Mouse (Mus musculus): ENCODE data around the gene Samd5.
A peak's percentile ranks its signal among the peaks of the same experiment; 100 is the strongest.

The Samd5 gene

GRCm38 (mm10) chr10:9650050-9650825, 24.8 kb downstream of the Samd5 start:
- peak in 1 of 2 experiments; percentile 49 for DNase-seq (ENCODE audit: low spot score in 2 of 2)

GRCm38 (mm10) chr10:9648464-9648863, 26.5 kb downstream of the Samd5 start:
- DNase-seq (ENCODE audit: low spot score in 2 of 2) = no peak

GRCm38 (mm10) chr10:9647741-9648140, 27.3 kb downstream of the Samd5 start:
- DNase-seq (ENCODE audit: low spot score in 2 of 2) = no peak

GRCm38 (mm10) chr10:9646391-9646790, 28.6 kb downstream of the Samd5 start:
- DNase-seq (ENCODE audit: low spot score in 2 of 2) = no peak

- DNase-seq (ENCODE audit: low spot score in 2 of 2) = no peak
Measured at GRCm38 (mm10) chr10:9643531-9643930, 31.5 kb downstream of the Samd5 start.

- DNase-seq (ENCODE audit: low spot score in 2 of 2) = peak; percentile 39 to 62
Measured at GRCm38 (mm10) chr10:9642077-9642476, 32.9 kb downstream of the Samd5 start.

- no peak for DNase-seq (ENCODE audit: low spot score in 2 of 2)
Measured at GRCm38 (mm10) chr10:9640678-9641077, 34.3 kb downstream of the Samd5 start.

GRCm38 (mm10) chr10:9640056-9640455, 35.0 kb downstream of the Samd5 start:
- no peak for DNase-seq (ENCODE audit: low spot score in 2 of 2)

- no peak for DNase-seq (ENCODE audit: low spot score in 2 of 2)
Measured at GRCm38 (mm10) chr10:9625356-9625755, 49.7 kb downstream of the Samd5 start.

- DNase-seq (ENCODE audit: low spot score in 2 of 2) = no peak
Measured at GRCm38 (mm10) chr10:9621926-9622688, 52.9 kb downstream of the Samd5 start.

GRCm38 (mm10) chr10:9621055-9621454, 54.0 kb downstream of the Samd5 start:
- no peak for DNase-seq (ENCODE audit: low spot score in 2 of 2)

- no peak for DNase-seq (ENCODE audit: low spot score in 2 of 2)
Measured at GRCm38 (mm10) chr10:9615009-9615408, 60.0 kb downstream of the Samd5 start.

GRCm38 (mm10) chr10:9608854-9609253, 66.2 kb downstream of the Samd5 start:
- DNase-seq (ENCODE audit: low spot score in 2 of 2) = no peak

GRCm38 (mm10) chr10:9607155-9607554, 67.9 kb downstream of the Samd5 start:
- no peak for DNase-seq (ENCODE audit: low spot score in 2 of 2)

- no peak for DNase-seq (ENCODE audit: low spot score in 2 of 2)
Measured at GRCm38 (mm10) chr10:9605635-9606034, 69.4 kb downstream of the Samd5 start.

- no peak for DNase-seq (ENCODE audit: low spot score in 2 of 2)
Measured at GRCm38 (mm10) chr10:9603290-9603689, 71.7 kb downstream of the Samd5 start.

GRCm38 (mm10) chr10:9602845-9603244, 72.2 kb downstream of the Samd5 start:
- peak in 1 of 2 experiments; percentile 22 for DNase-seq (ENCODE audit: low spot score in 2 of 2)

GRCm38 (mm10) chr10:9602389-9602788, 72.6 kb downstream of the Samd5 start:
- DNase-seq (ENCODE audit: low spot score in 2 of 2) = peak in 1 of 2 experiments; percentile 16

- DNase-seq (ENCODE audit: low spot score in 2 of 2) = no peak
Measured at GRCm38 (mm10) chr10:9596228-9596627, 78.8 kb downstream of the Samd5 start.

- DNase-seq (ENCODE audit: low spot score in 2 of 2) = no peak
Measured at GRCm38 (mm10) chr10:9594666-9595065, 80.3 kb downstream of the Samd5 start.

GRCm38 (mm10) chr10:9590606-9591005, 84.4 kb downstream of the Samd5 start:
- DNase-seq (ENCODE audit: low spot score in 2 of 2) = peak in 1 of 2 experiments; percentile 21

- DNase-seq (ENCODE audit: low spot score in 2 of 2) = peak; percentile 46 to 71
Measured at GRCm38 (mm10) chr10:9586328-9586727, 88.7 kb downstream of the Samd5 start.

GRCm38 (mm10) chr10:9579374-9579773, 95.6 kb downstream of the Samd5 start:
- DNase-seq (ENCODE audit: low spot score in 2 of 2) = no peak
